Mouse (Mus musculus): ENCODE data around the gene B4galnt1.

B4galnt1 gene

GRCm38 (mm10) chr10:127213704-127214421 lies 48.8 kb downstream of the B4galnt1 start:
- DNase-seq: no peak

DNA sequence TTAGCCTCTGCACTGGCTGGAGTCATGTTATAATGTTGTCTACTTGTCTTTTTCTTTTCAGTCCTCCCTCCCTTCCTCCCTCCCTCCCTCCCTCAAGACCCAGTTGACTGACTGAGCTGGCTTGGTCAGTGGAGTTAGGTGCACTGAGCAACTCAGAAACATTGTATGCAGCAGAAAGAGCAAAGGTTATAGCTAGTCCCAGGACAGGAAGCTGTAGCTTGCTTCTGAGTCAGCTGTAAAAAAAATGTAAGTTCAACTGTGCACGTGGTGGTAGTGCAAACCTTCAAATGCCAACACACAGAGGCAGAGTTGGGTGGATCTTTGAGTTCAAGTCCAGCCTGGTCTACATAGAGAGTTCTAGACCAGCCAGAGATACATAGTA lies 49.4 kb downstream of the B4galnt1 start:
- no peak for DNase-seq

GRCm38 (mm10) chr10:127216456-127216855 lies 51.4 kb downstream of the B4galnt1 start:
- DNase-seq: no peak

GRCm38 (mm10) chr10:127217177-127217576 lies 52.2 kb downstream of the B4galnt1 start:
- no peak for DNase-seq

DNA sequence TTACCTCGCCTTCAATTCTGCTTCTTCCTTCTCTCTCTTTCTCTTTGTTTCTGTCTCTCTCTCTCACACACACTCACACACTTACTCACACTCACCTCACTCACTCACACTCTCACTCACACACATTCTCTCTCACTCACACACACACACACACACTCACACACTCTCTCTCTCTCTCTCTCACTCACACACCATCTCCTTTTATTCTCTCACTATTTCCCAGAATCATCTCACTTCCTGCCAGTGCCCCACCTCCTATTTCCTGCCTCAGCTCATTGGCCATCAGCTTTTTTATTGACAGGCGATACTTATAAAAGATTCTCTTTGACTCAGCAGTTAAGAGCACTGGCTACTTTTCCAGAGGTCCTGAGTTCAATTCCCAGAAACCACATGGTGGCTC lies 53.3 kb downstream of the B4galnt1 start:
- no peak for DNase-seq
